Mouse (Mus musculus) lung, postnatal 0 days (tissue): Measurements from ENCODE around the gene Ncaph2. TPM values are rescaled to one million over a fixed set of nuclear protein-coding genes. Genes with fewer than 3 reads are reported as not detected.

ENCODE experiments used
- ATAC-seq: fragments of 200-750 bp; cut with Nextera tagmentation; 2 replicates; pipeline ENCODE4 v1.8.0; 2017; ENCODE audit warnings: moderate library complexity
- DNase-seq: peaks from one replicate; pipeline ENCODE4 v3.0.0-alpha.2; 2016; ENCODE audit warnings: low spot score
- H3K27ac ChIP-seq: fragments of 300-500 bp; sonication (generic); 2 replicates; pipeline ENCODE4 v1.5.1; 2014; ENCODE audit warnings: antibody characterized with exemption, mild to moderate bottlenecking, low read length, mixed read lengths
- H3K27me3 ChIP-seq: fragments of 300-500 bp; sonication (generic); replicated peaks from 2 replicates; pipeline ENCODE4 v1.6.1; 2014; ENCODE audit warnings: low read length, mixed read lengths; ENCODE audit not compliant: insufficient read depth
- H3K36me3 ChIP-seq: fragments of 300-500 bp; sonication (generic); 2 replicates; pipeline ENCODE4 v1.6.1; 2014; ENCODE audit warnings: low read length, mixed read lengths; ENCODE audit not compliant: insufficient read depth
- H3K4me1 ChIP-seq: fragments of 300-500 bp; sonication (generic); 2 replicates; pipeline ENCODE4 v1.6.1; 2014; ENCODE audit warnings: antibody characterized with exemption, low read depth, low read length, mixed read lengths; ENCODE audit not compliant: insufficient read depth
- H3K4me2 ChIP-seq: fragments of 300-500 bp; sonication (generic); replicated peaks from 2 replicates; pipeline ENCODE4 v1.6.1; 2014; ENCODE audit warnings: low read depth, mild to moderate bottlenecking, low read length, moderate library complexity, mixed read lengths
- H3K4me3 ChIP-seq: fragments of 300-500 bp; sonication (generic); 2 replicates; pipeline ENCODE4 v1.5.1; 2014; ENCODE audit warnings: low read depth, low read length
- H3K9ac ChIP-seq: fragments of 300-500 bp; sonication (generic); replicated peaks from 2 replicates; pipeline ENCODE4 v1.6.1; 2014; ENCODE audit warnings: low read depth, mild to moderate bottlenecking
- H3K9me3 ChIP-seq: fragments of 300-500 bp; sonication (generic); 2 replicates; pipeline ENCODE4 v1.6.1; 2016; ENCODE audit warnings: low read length, mixed read lengths
- CTCF ChIP-seq: IDR thresholded peaks from 2 replicates; pipeline ENCODE4 v1.5.1; 2016; ENCODE audit warnings: antibody characterized with exemption, mild to moderate bottlenecking
- EP300 ChIP-seq: IDR thresholded peaks from 2 replicates; pipeline ENCODE4 v1.6.1; 2016; ENCODE audit warnings: antibody characterized with exemption, mild to moderate bottlenecking, control low read depth
- WGBS: fragments of 180-500 bp; shearing (Covaris S2); extraction: QIAGEN DNeasy Blood & Tissue Kit; methylation state at CpG from one replicate; pipeline ENCODE4 v1.1.7; 2014; 5-methylcytosine and 5-hydroxymethylcytosine counted together
- microRNA-seq: library from miRNA; unstranded; fragments of <30 nt; microRNA quantifications from one replicate; pipeline ENCODE4, GENCODE M21; 2016
- polyA plus RNA-seq: library from polyadenylated mRNA; unstranded; fragments of >200 nt; fragmentation: Nextera tagmentation; extraction: Ambion mirVana; gene quantifications from 2 replicates; pipeline ENCODE4 v1.2.1, GENCODE M21; 2015

The Ncaph2 gene
- polyA plus RNA-seq, 1 experiment from 2014 or later = 73.7 TPM

- Histone ChIP-seq H3K9ac (no peak overlapping the region), H3K4me1 (no peaks in the 10 kb centered on the region), H3K4me3 (no peak overlapping the region), H3K36me3 (no peaks in the 10 kb centered on the region), H3K27ac (no peak overlapping the region), H3K27me3 (no peaks in the 10 kb centered on the region), H3K4me2 (no peak overlapping the region), H3K9me3 (no peaks in the 10 kb centered on the region)
- no peak for TF ChIP-seq EP300
- no peak for TF ChIP-seq CTCF
- 74% methylated on average over 10 of the region's 10 CpGs for WGBS
- DNase-seq = no peak
- ATAC-seq = no peak
Observed at GRCm38 (mm10) chr15:89404831-89405623, 49.5 kb downstream of the Ncaph2 start.

DNA sequence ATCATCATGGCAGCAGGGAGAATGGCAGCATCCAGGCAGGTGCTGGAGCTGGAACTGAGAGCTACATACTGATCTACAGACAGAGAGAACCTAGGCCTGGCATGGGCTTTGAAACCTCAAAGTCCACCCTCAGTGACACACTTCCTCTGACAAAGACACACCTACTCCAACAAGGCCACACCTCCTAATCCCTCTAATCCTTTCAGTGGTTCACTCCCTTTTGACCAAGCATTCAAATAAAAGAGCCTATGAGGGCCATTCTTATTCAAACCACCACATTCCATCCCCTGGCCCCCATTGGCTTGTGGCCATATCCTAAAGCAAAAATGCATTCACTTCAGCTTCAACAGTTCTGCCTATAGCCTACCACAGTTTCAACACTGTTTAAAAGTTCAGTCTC, 51.2 kb downstream of the Ncaph2 start:
- no peaks in the 10 kb centered on the region for H3K4me1 ChIP-seq
- no peak overlapping the region for H3K4me3 ChIP-seq
- H3K4me2 ChIP-seq = no peak overlapping the region
- DNase-seq (no peak), ATAC-seq (no peak)
- H3K9ac ChIP-seq = no peak overlapping the region
- TF ChIP-seq CTCF (no peak), EP300 (no peak)
- H3K36me3 ChIP-seq = no peaks in the 10 kb centered on the region
- no peaks in the 10 kb centered on the region for H3K9me3 ChIP-seq
- H3K27ac ChIP-seq = no peak overlapping the region
- H3K27me3 ChIP-seq = no peaks in the 10 kb centered on the region

- no peaks in the 10 kb centered on the region for H3K9me3 ChIP-seq
- H3K27ac ChIP-seq = no peak within 1 kb of the TSS
- H3K27me3 ChIP-seq = no peaks in the 10 kb centered on the region
- WGBS = 80% methylated on average over 16 of the region's 24 CpGs
- H3K4me2 ChIP-seq = no peak within 1 kb of the TSS
- H3K4me3 ChIP-seq = no peak within 1 kb of the TSS
- DNase-seq (no peak), ATAC-seq (no peak)
- TF ChIP-seq CTCF (no peak), EP300 (no peak)
- no peaks in the 10 kb centered on the region for H3K36me3 ChIP-seq
- no peaks in the 10 kb centered on the region for H3K4me1 ChIP-seq
- no peak within 1 kb of the TSS for H3K9ac ChIP-seq
Observed at GRCm38 (mm10) chr15:89410118-89410517, 54.6 kb downstream of the Ncaph2 start, which contains the start of gene Syce3. TSS of gene Syce3 (minus strand) at chr15:89410503.

DNA sequence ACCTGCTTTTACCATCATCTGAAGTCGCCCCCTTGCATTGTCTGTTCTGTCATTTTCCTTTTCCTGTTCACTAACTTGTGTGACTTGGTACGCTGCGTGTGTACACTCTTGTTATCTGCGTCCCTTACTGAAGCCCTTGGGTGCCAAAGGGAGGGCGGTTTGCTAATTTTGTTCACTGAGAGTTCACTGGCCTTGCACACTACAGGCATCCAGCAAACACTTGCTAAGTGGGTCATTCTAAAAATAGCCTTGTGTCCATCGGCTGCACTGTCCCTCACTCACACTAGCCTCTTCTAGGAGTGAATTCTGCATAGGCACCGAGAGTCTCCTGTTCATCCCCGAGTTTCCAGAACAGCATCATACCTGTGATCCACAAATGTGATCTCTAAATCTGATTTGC, 59.8 kb downstream of the Ncaph2 start:
- DNase-seq (no peak), ATAC-seq (no peak)
- Histone ChIP-seq H3K4me3 (no peak overlapping the region), H3K9me3 (no peaks in the 10 kb centered on the region), H3K36me3 (no peaks in the 10 kb centered on the region), H3K4me1 (no peaks in the 10 kb centered on the region), H3K27ac (no peak overlapping the region), H3K27me3 (no peaks in the 10 kb centered on the region), H3K9ac (no peak overlapping the region), H3K4me2 (no peak overlapping the region)
- WGBS = 81% methylated on average over 8 of the region's 8 CpGs
- TF ChIP-seq CTCF = no peak
- TF ChIP-seq EP300 = no peak

- H3K27me3 ChIP-seq = no peaks in the 10 kb centered on the region
- H3K9ac ChIP-seq = no peak overlapping the region
- no peak overlapping the region for H3K27ac ChIP-seq
- no peak for DNase-seq
- TF ChIP-seq CTCF = no peak
- no peak overlapping the region for H3K4me2 ChIP-seq
- H3K4me1 ChIP-seq = no peaks in the 10 kb centered on the region
- 91% methylated on average over 9 of the region's 9 CpGs for WGBS
- no peak for ATAC-seq
- H3K4me3 ChIP-seq = no peak overlapping the region
- no peaks in the 10 kb centered on the region for H3K9me3 ChIP-seq
- H3K36me3 ChIP-seq = no peaks in the 10 kb centered on the region
Observed at GRCm38 (mm10) chr15:89421938-89422337, 66.4 kb downstream of the Ncaph2 start.

Small RNAs within 50 kb of the gene (microRNA-seq; reads per million reads assigned to microRNA genes)
- gene Mir6959 = not detected

Other genes with a start within 250 kb of the Ncaph2 start
- 5.6 and 6.2 TPM in 2 replicates for gene Tubgcp6, start 232.6 kb upstream of the Ncaph2 start, polyA plus RNA-seq
- gene Hdac10, start 227.0 kb upstream of the Ncaph2 start, polyA plus RNA-seq = 14.8 and 15.1 TPM in 2 replicates
- gene Mapk12, start 215.0 kb upstream of the Ncaph2 start, polyA plus RNA-seq = 13.0 and 14.4 TPM in 2 replicates
- 7.4 and 8.5 TPM in 2 replicates for gene Mapk11, start 206.1 kb upstream of the Ncaph2 start, polyA plus RNA-seq
- gene Plxnb2, start 174.9 kb upstream of the Ncaph2 start, polyA plus RNA-seq = 73.1 and 104 TPM in 2 replicates
- gene Dennd6b, start 159.2 kb upstream of the Ncaph2 start, polyA plus RNA-seq = 4.4 and 5.0 TPM in 2 replicates
- gene Ppp6r2, start 144.2 kb upstream of the Ncaph2 start, polyA plus RNA-seq = 22.7 and 24.1 TPM in 2 replicates
- 28.1 and 30.9 TPM in 2 replicates for gene Sbf1, start 40.4 kb upstream of the Ncaph2 start, polyA plus RNA-seq
- 0.11 and 0.12 TPM in 2 replicates for gene Adm2, start 33.0 kb upstream of the Ncaph2 start, polyA plus RNA-seq
- gene Miox, start 21.3 kb upstream of the Ncaph2 start, polyA plus RNA-seq = not detected in 2 replicates
- gene Lmf2, start 60 bp upstream of the Ncaph2 start, polyA plus RNA-seq = 44.8 and 48.1 TPM in 2 replicates
- gene Sco2, start 18.1 kb downstream of the Ncaph2 start, polyA plus RNA-seq = 5.9 and 8.7 TPM in 2 replicates
- gene Tymp, start 21.3 kb downstream of the Ncaph2 start, polyA plus RNA-seq = 2.1 and 2.2 TPM in 2 replicates
- gene Odf3b, start 23.6 kb downstream of the Ncaph2 start, polyA plus RNA-seq = 33.2 and 34.9 TPM in 2 replicates
- gene Klhdc7b, start 29.2 kb downstream of the Ncaph2 start, polyA plus RNA-seq = not detected in 2 replicates
- gene Syce3, start 54.8 kb downstream of the Ncaph2 start, polyA plus RNA-seq = not detected in 2 replicates
- gene Cpt1b, start 70.1 kb downstream of the Ncaph2 start, polyA plus RNA-seq = 3.3 and 4.3 TPM in 2 replicates
- gene C730034F03Rik, start 73.9 kb downstream of the Ncaph2 start, polyA plus RNA-seq = 2.2 and 3.0 TPM in 2 replicates
- gene Gm44502, start 74.0 kb downstream of the Ncaph2 start, polyA plus RNA-seq = not detected in 2 replicates
- 64.9 and 71.2 TPM in 2 replicates for gene Chkb, start 74.2 kb downstream of the Ncaph2 start, polyA plus RNA-seq
- gene Mapk8ip2, start 98.2 kb downstream of the Ncaph2 start, polyA plus RNA-seq = 0.06 and 0.14 TPM in 2 replicates
- gene Arsa, start 121.7 kb downstream of the Ncaph2 start, polyA plus RNA-seq = 22.4 and 23.3 TPM in 2 replicates
- 1.8 and 2.2 TPM in 2 replicates for gene Shank3, start 143.9 kb downstream of the Ncaph2 start, polyA plus RNA-seq
- 0.08 TPM in 1 of 2 replicates, not detected in the other for gene Acr, start 212.6 kb downstream of the Ncaph2 start, polyA plus RNA-seq
- 23.1 and 24.2 TPM in 2 replicates for gene Rabl2, start 236.2 kb downstream of the Ncaph2 start, polyA plus RNA-seq